Mouse (Mus musculus): ENCODE measurements at regions not wholly inside any gene's neighbourhood (a gene's known extent, or its start where the extent isn't known, plus 50 kb on each side); places are given as distances from the start of the nearest gene placed in this dataset.

DNA sequence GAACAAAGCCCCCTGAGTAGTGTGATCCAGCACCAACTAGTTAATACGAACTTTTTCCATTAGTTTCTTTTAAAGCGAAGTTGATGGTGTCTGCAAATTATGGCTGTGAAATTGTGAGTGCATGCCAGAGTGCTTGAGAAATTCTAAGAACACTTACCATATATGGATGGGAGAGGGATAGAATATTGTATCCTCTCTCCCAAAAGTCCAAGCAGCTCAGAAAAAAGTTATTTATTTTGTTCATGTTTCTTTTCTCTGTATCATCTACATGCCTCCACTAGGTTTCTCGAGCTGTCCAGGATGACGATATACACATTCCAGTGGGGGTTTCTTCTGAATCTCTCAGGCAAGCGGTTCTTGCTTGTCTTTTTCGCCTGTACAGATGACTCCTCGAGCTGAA is 232.2 kb upstream of the Adra1b start:
- ATAC-seq (ENCODE audit: borderline replicate concordance, extremely low read depth, low FRiP score, low TSS enrichment) = peak; percentile 74; the same call in 1 of the 2 replicates

GRCm38 (mm10) chr11:44136024-44136423 is 235.0 kb upstream of the Adra1b start:
- H3K4me2 ChIP-seq = no peak overlapping the region
- H3K4me3 ChIP-seq = no peak overlapping the region
- WGBS = 80% methylated on average over 3 of the region's 3 CpGs
- no peaks in the 10 kb centered on the region for H3K27me3 ChIP-seq
- no peaks in the 10 kb centered on the region for H3K4me1 ChIP-seq
- no peak overlapping the region for H3K27ac ChIP-seq
- no peaks in the 10 kb centered on the region for H3K9me3 ChIP-seq
- no peak overlapping the region for H3K9ac ChIP-seq
- ATAC-seq (ENCODE audit: borderline replicate concordance, extremely low read depth, low FRiP score, low TSS enrichment) = no peak
- H3K36me3 ChIP-seq = no peaks in the 10 kb centered on the region

More for the DNA sequence above, 232.2 kb upstream of the Adra1b start:
- WGBS = 52% methylated on average over 7 of the region's 7 CpGs
- H3K27ac ChIP-seq = 0 out of 2 replicates have a peak overlapping the region, but pooled peaks have one; percentile 15
- H3K9me3 ChIP-seq = no peaks in the 10 kb centered on the region
- no peaks in the 10 kb centered on the region for H3K4me1 ChIP-seq
- H3K4me3 ChIP-seq = no peak overlapping the region
- no peak overlapping the region for H3K9ac ChIP-seq
- H3K27me3 ChIP-seq = no peaks in the 10 kb centered on the region
- no peak overlapping the region for H3K4me2 ChIP-seq
- no peaks in the 10 kb centered on the region for H3K36me3 ChIP-seq

GRCm38 (mm10) chr11:44142996-44143395 is 242.0 kb upstream of the Adra1b start:
- Histone ChIP-seq H3K4me1 (peaks cover 4% of the 10 kb centered on the region), H3K36me3 (no peaks in the 10 kb centered on the region), H3K27me3 (no peaks in the 10 kb centered on the region), H3K9ac (no peak overlapping the region), H3K4me2 (no peak overlapping the region), H3K9me3 (no peaks in the 10 kb centered on the region), H3K4me3 (no peak overlapping the region), H3K27ac (no peak overlapping the region)
- no peak for ATAC-seq (ENCODE audit: borderline replicate concordance, extremely low read depth, low FRiP score, low TSS enrichment)
- WGBS = 89% methylated on average over 4 of the region's 4 CpGs

DNA sequence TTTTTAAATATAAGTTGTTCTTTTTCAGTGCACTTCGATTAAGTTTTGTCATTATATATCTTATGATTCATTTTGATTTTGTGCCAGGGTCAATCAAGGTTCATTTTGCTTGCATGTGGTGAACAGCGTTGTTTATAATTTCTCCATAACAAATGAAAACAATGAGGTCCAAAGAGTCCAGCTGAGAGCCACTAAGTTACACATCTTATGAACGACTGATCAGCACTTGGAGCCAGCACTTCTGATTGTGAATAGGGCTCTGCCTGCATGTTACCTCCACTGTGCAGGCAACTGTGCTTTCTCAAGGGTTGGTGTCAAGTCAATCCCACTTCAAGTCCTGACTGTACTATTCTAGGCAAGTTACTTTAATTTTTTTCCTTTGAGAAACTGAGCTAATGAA is 243.5 kb upstream of the Adra1b start:
- H3K27ac ChIP-seq = peak overlapping the region; percentile 6; the same call in 1 of the 2 replicates
- no peak for ATAC-seq (ENCODE audit: borderline replicate concordance, extremely low read depth, low FRiP score, low TSS enrichment)
- H3K36me3 ChIP-seq = no peaks in the 10 kb centered on the region
- H3K4me3 ChIP-seq = no peak overlapping the region
- no peaks in the 10 kb centered on the region for H3K9me3 ChIP-seq
- H3K4me1 ChIP-seq = peaks cover 4% of the 10 kb centered on the region
- WGBS = 45% methylated on average over 3 of the region's 3 CpGs
- no peaks in the 10 kb centered on the region for H3K27me3 ChIP-seq
- H3K9ac ChIP-seq = no peak overlapping the region
- no peak overlapping the region for H3K4me2 ChIP-seq

DNA sequence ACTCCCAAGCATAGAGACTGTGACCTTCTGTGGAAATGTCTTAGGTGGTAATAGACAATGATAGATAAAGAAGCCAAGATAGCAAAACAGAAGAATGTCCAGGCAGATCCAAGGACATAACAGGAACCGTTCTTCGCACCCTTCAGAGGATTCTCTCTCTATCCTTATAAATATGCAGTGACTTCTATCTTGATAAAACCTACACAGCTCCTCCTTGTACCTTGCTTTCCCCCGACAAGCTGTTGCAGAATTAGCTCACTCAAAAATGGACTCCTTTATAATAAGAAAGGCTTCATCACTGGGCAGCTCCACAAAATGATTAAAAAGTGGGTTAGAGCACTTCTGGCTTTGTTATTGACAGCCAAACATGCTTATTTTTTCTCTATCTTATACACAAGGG is 245.4 kb upstream of the Adra1b start:
- Histone ChIP-seq H3K27ac (no peak overlapping the region), H3K4me3 (no peak overlapping the region), H3K36me3 (no peaks in the 10 kb centered on the region), H3K9ac (no peak overlapping the region), H3K27me3 (no peaks in the 10 kb centered on the region), H3K9me3 (no peaks in the 10 kb centered on the region), H3K4me1 (peaks cover 4% of the 10 kb centered on the region), H3K4me2 (no peak overlapping the region)
- no peak for ATAC-seq (ENCODE audit: borderline replicate concordance, extremely low read depth, low FRiP score, low TSS enrichment)
- WGBS = 89% methylated on average over 3 of the region's 3 CpGs

- Histone ChIP-seq H3K4me3 (no peak overlapping the region), H3K9ac (no peak overlapping the region), H3K27ac (no peak overlapping the region), H3K4me2 (no peak overlapping the region), H3K4me1 (peaks cover 17% of the 10 kb centered on the region), H3K27me3 (no peaks in the 10 kb centered on the region), H3K9me3 (no peaks in the 10 kb centered on the region), H3K36me3 (no peaks in the 10 kb centered on the region)
- ATAC-seq (ENCODE audit: borderline replicate concordance, extremely low read depth, low FRiP score, low TSS enrichment) = no peak
- WGBS = 84% methylated on average over 3 of the region's 3 CpGs
Observed at GRCm38 (mm10) chr11:44153576-44153975, 246.3 kb upstream of the Il12b start.

DNA sequence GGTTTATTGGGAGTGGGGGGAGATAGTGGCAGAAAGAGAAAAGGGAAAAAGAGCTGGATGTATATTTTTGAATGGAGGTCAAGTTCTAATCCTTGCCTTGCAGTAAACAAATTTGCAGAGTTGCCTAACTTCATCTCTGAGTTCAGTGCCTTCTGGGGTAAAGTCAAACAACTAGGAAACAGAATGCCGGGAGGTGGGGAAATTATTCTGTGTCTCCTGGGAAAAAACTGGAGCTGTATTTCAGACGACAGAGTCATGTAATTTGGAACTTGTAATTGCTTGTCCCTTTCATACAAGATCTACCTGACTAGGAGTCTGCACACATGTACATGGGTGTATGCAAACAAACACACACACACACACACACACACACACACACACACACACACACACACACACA is 244.3 kb upstream of the Il12b start:
- no peak overlapping the region for H3K4me2 ChIP-seq
- ATAC-seq (ENCODE audit: borderline replicate concordance, extremely low read depth, low FRiP score, low TSS enrichment) = no peak
- H3K4me3 ChIP-seq = no peak overlapping the region
- 49% methylated on average over 2 of the region's 2 CpGs for WGBS
- no peaks in the 10 kb centered on the region for H3K27me3 ChIP-seq
- no peak overlapping the region for H3K9ac ChIP-seq
- H3K27ac ChIP-seq = peak overlapping the region; percentile 78
- H3K36me3 ChIP-seq = no peaks in the 10 kb centered on the region
- H3K9me3 ChIP-seq = no peaks in the 10 kb centered on the region
- peaks cover 22% of the 10 kb centered on the region for H3K4me1 ChIP-seq

- ATAC-seq (ENCODE audit: borderline replicate concordance, extremely low read depth, low FRiP score, low TSS enrichment) = peak; percentile 88
- H3K27me3 ChIP-seq = no peaks in the 10 kb centered on the region
- 8% methylated on average over 5 of the region's 5 CpGs for WGBS
- H3K9me3 ChIP-seq = no peaks in the 10 kb centered on the region
- no peaks in the 10 kb centered on the region for H3K36me3 ChIP-seq
- peaks cover 24% of the 10 kb centered on the region for H3K4me1 ChIP-seq
- no peak overlapping the region for H3K9ac ChIP-seq
- no peak overlapping the region for H3K4me3 ChIP-seq
- H3K4me2 ChIP-seq = no peak overlapping the region; the same call in 1 of the 2 replicates
- H3K27ac ChIP-seq = peak overlapping the region; percentile 78
Observed at GRCm38 (mm10) chr11:44156081-44156480, 243.8 kb upstream of the Il12b start.

- Histone ChIP-seq H3K36me3 (no peaks in the 10 kb centered on the region), H3K27ac (peak overlapping the region; percentile 78), H3K4me1 (peaks cover 27% of the 10 kb centered on the region), H3K4me2 (no peak overlapping the region; the same call in 1 of the 2 replicates), H3K27me3 (no peaks in the 10 kb centered on the region), H3K9ac (no peak overlapping the region), H3K4me3 (no peak overlapping the region), H3K9me3 (no peaks in the 10 kb centered on the region)
- peak; percentile 47 for ATAC-seq (ENCODE audit: borderline replicate concordance, extremely low read depth, low FRiP score, low TSS enrichment)
- 27% methylated on average over 3 of the region's 3 CpGs for WGBS
Observed at GRCm38 (mm10) chr11:44156490-44157345, 243.1 kb upstream of the Il12b start.

- Histone ChIP-seq H3K27ac (no peak overlapping the region), H3K4me3 (no peak overlapping the region), H3K9ac (no peak overlapping the region), H3K9me3 (no peaks in the 10 kb centered on the region), H3K4me1 (peaks cover 36% of the 10 kb centered on the region), H3K4me2 (no peak overlapping the region), H3K27me3 (no peaks in the 10 kb centered on the region), H3K36me3 (no peaks in the 10 kb centered on the region)
- 72% methylated on average over 5 of the region's 5 CpGs for WGBS
- ATAC-seq (ENCODE audit: borderline replicate concordance, extremely low read depth, low FRiP score, low TSS enrichment) = no peak
Observed at GRCm38 (mm10) chr11:44158236-44158635, 241.6 kb upstream of the Il12b start.

GRCm38 (mm10) chr11:44161734-44162418 is 238.0 kb upstream of the Il12b start:
- Histone ChIP-seq H3K4me1 (peaks cover 26% of the 10 kb centered on the region; the same call in 1 of the 2 replicates), H3K4me2 (no peak overlapping the region), H3K36me3 (no peaks in the 10 kb centered on the region), H3K27me3 (no peaks in the 10 kb centered on the region), H3K9me3 (no peaks in the 10 kb centered on the region), H3K4me3 (no peak overlapping the region), H3K9ac (no peak overlapping the region), H3K27ac (peak overlapping the region; percentile 45; the same call in 1 of the 2 replicates)
- ATAC-seq (ENCODE audit: borderline replicate concordance, extremely low read depth, low FRiP score, low TSS enrichment) = peak; percentile 57; the same call in 1 of the 2 replicates
- WGBS = 47% methylated on average over 7 of the region's 7 CpGs

DNA sequence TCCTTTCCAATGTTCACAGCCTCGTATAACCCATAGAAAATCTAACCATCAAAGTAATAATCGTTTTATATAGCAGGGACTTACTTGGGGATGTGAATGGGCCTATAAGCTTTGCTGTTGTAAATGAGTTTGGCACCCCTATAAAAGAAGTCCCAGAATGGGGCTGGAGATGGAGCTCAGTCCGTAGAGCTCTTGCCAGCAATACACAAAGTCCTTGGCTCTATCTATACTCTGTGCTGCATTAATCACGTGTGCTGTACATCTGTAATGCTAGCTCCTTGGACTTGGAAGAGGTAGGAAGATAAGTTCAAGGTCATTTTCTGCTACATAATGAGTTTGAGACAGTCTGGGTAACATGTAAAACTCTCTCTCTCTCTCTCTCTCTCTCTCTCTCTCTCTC is 236.8 kb upstream of the Il12b start:
- no peak for ATAC-seq (ENCODE audit: borderline replicate concordance, extremely low read depth, low FRiP score, low TSS enrichment)
- Histone ChIP-seq H3K27me3 (no peaks in the 10 kb centered on the region), H3K27ac (no peak overlapping the region), H3K9ac (no peak overlapping the region), H3K4me1 (peaks cover 20% of the 10 kb centered on the region; the same call in 1 of the 2 replicates), H3K36me3 (no peaks in the 10 kb centered on the region), H3K4me3 (no peak overlapping the region), H3K4me2 (no peak overlapping the region), H3K9me3 (no peaks in the 10 kb centered on the region)
- WGBS = 57% methylated on average over 4 of the region's 4 CpGs
